Mouse (Mus musculus) left cerebral cortex, postnatal 25 days (tissue): ENCODE data around the gene Cd248. TPM values are rescaled to one million over a fixed set of nuclear protein-coding genes. Genes with fewer than 3 reads are reported as not detected.

Source experiments
- DNase-seq, 2 experiments: peaks; one replicate each; pipeline ENCODE4 v3.0.0; 2022; ENCODE audit warnings: low spot score in 2 of 2, mixed read lengths in 1 of 2
- intact Hi-C: fragments of 180-260 bp; cut with DNase I; formaldehyde crosslinking; loops from one replicate; pipeline ENCODE4 v1.15.1; 2025
- total RNA-seq, 2 experiments: library from RNA; stranded (reverse); gene quantifications; 2 replicates each; pipeline ENCODE4 v1.2.3; 2021

Gene Cd248
- total RNA-seq, 2 experiments from 2014 or later: 4.6 to 5.4 TPM

DNA sequence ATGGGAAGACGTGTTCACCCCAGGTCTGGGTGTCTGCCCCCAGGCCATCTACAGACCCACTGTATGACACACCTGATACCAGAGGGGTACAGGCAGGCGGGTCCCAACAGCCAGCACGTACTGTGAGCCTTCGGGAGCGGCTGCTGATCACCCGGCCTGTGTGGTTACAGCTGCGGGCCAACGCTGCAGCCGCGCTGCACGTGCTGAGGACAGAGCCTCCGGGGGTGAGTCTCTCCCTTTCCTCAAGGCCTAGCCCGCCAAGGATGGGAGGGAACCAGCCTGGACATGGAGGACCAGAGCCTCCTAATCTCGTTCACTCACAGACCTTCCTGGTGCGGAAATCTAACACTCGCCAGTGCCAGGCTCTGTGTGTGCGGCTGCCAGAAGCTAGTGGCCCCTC is 16.8 kb upstream of the Cd248 start:
- DNase-seq: no peak
- intact Hi-C loops: loop anchor here (2.0 kb wide), 1 partner anchor 100 kb away; no protein-coding TSS in a partner anchor

DNA sequence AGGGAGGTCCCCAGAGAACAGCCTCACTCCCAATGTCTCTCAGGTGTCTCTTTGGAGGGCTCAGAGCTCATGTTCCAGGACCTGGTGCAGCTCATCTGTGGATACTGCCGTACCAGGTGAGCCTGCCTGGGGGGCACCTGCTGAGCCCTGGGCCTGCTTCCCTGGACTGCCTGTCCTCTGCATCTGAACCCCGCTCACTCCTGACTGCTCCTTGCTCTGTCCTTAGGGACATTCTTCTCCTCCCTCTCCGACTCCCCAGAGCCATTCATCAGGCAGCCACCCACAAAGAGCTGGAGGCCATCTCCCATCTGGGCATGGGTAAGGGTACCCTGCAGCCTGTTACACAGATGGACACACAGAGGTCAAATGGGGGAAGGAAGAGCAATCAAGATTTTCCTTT is 16.4 kb upstream of the Cd248 start:
- intact Hi-C loops: loop anchor here (2.0 kb wide), 1 partner anchor 99 kb away; no protein-coding TSS in a partner anchor
- no peak for DNase-seq

- intact Hi-C loops: no loop called here
- peak in 1 of 2 experiments; percentile 85 for DNase-seq
Observed at GRCm38 (mm10) chr19:5052166-5052822, 15.6 kb upstream of the Cd248 start.

GRCm38 (mm10) chr19:5052853-5053252 is 15.0 kb upstream of the Cd248 start:
- intact Hi-C loops: no loop called here
- DNase-seq: no peak

DNA sequence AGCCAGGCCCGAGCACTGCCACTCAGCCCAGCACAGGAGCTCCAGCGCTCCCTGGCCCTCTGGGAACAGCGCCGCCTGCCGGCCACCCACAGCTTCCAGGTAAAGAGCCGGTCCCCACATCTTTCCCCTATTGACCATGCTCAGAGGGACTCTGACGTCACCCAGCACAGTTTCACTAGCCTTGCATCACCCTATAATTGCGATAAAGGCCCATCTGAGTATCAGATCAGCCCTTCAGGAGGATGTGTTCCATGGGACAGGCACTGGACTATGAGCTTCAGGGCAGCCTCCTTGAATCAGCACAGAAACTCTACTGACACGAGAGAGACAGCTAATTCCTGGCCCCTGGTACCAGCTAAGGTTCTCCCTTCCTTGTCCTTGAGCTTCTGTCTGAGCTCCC is 14.0 kb upstream of the Cd248 start:
- intact Hi-C loops: no loop called here
- DNase-seq: peak in 1 of 2 experiments; percentile 51

- no peak for DNase-seq
Observed at GRCm38 (mm10) chr19:5056251-5056650, 11.6 kb upstream of the Cd248 start.

GRCm38 (mm10) chr19:5057876-5058775 is 9.8 kb upstream of the Cd248 start:
- DNase-seq: no peak

More at GRCm38 (mm10) chr19:5056251-5056650, 11.6 kb upstream of the Cd248 start:
- intact Hi-C loops: loop anchor here (2.0 kb wide), 1 partner anchor 17 kb away; no protein-coding TSS in a partner anchor

GRCm38 (mm10) chr19:5058801-5059771 is 8.8 kb upstream of the Cd248 start:
- no peak for DNase-seq
- intact Hi-C loops: no loop called here

More at GRCm38 (mm10) chr19:5057876-5058775, 9.8 kb upstream of the Cd248 start:
- intact Hi-C loops: loop anchor here (2.0 kb wide), 1 partner anchor 15 kb away; no protein-coding TSS in a partner anchor

- no peak for DNase-seq
- intact Hi-C loops: no loop called here
Observed at GRCm38 (mm10) chr19:5060365-5061330, 7.2 kb upstream of the Cd248 start.

GRCm38 (mm10) chr19:5062041-5062440 is 5.8 kb upstream of the Cd248 start:
- intact Hi-C loops: no loop called here
- DNase-seq: no peak

GRCm38 (mm10) chr19:5062446-5062845 is 5.4 kb upstream of the Cd248 start:
- intact Hi-C loops: no loop called here
- no peak for DNase-seq

GRCm38 (mm10) chr19:5065104-5065503 is 2.8 kb upstream of the Cd248 start:
- intact Hi-C loops: no loop called here
- DNase-seq: no peak

DNA sequence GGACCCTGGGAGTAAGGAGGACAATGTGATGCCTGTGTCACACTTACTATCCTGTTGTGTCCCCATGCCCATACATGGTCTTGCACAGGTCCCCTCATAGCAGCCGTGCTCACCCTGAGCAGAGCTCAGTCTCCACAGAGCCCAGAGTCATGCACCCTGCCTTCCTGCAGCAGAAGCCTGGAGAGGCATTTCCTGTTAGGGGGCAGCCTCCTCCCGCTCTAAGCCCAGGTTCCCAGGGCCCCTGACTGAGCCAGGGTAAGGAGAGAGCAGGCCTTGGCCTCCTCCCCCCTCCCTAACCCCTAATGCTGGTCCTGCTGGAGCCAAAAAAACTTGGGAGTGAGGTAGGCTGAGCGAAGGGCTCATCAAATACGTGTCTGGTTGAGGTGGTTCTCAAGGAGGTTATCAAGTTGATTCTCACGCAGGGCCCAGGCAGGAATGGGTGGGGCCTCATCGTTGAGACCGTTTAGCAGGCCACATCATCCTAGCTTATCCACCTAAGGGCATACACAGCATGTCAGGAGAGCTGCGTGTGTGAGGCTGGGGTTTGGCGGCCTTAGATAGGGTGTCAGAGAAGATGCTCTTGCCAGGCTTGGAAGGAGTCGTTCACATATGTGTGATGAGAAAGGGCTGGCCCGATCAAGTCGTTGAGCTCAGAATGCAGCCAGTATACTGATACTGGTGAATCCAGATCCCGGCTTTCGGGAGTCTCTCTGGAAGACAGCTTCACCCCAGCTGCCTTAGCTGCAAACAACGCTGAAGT is 658 bp upstream of the Cd248 start:
- intact Hi-C loops: no loop called here
- no peak for DNase-seq

GRCm38 (mm10) chr19:5068570-5069234 is 824 bp downstream of the Cd248 start:
- intact Hi-C loops: no loop called here
- DNase-seq: no peak

DNA sequence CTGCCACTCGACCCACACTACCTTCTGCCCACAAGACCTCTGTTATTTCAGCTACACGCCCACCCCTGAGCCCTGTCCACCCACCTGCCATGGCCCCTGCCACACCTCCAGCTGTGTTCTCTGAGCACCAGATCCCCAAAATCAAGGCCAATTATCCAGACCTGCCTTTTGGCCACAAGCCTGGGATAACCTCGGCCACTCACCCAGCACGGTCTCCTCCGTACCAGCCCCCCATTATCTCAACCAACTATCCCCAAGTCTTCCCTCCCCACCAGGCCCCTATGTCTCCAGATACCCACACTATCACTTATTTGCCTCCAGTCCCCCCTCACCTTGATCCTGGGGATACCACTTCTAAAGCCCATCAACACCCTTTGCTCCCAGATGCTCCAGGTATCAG is 1.6 kb downstream of the Cd248 start:
- intact Hi-C loops: no loop called here
- DNase-seq: no peak

DNA sequence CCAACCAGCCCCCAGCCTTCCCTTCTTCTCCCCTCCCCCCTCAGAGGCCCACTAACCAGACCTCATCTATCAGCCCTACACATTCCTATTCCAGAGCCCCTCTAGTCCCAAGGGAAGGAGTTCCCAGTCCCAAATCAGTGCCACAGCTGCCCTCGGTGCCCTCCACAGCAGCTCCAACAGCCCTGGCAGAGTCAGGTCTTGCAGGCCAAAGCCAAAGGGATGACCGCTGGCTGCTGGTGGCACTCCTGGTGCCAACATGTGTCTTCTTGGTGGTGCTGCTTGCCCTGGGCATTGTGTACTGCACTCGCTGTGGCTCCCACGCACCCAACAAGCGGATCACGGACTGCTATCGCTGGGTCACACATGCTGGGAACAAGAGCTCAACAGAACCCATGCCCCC is 2.1 kb downstream of the Cd248 start:
- intact Hi-C loops: loop anchor here (5.0 kb wide), 1 partner anchor 53 kb away; no protein-coding TSS in a partner anchor
- no peak for DNase-seq

DNA sequence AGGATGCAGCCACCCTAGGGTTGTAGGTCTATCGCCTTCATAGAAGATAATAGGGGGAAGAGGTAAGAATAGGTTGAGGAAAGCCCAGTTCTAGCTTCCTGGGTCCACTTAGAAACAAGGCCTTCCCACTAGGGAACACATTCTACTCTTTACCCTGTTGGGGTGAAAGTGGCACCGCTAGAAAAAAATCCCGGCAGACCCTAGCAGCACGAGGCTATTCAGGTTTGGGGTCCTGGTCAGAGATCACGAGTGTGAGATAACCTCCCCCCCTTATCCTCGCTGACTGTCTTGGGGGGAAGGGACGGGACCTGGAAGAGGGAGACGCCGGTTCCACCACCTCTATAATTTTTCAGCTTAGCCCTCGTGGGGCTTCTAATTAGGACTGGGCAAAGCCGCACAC is 3.2 kb downstream of the Cd248 start:
- no peak for DNase-seq
- intact Hi-C loops: loop anchor here (5.0 kb wide), 1 partner anchor 54 kb away; no protein-coding TSS in a partner anchor
